Mouse (Mus musculus): Measurements from ENCODE around the gene Mrpl1. TPM values are rescaled to one million over a fixed set of nuclear protein-coding genes. Genes with fewer than 3 reads are reported as not detected.

Gene Mrpl1
- polyA plus RNA-seq, 1 experiment from 2014 or later: 23.0 TPM

DNA sequence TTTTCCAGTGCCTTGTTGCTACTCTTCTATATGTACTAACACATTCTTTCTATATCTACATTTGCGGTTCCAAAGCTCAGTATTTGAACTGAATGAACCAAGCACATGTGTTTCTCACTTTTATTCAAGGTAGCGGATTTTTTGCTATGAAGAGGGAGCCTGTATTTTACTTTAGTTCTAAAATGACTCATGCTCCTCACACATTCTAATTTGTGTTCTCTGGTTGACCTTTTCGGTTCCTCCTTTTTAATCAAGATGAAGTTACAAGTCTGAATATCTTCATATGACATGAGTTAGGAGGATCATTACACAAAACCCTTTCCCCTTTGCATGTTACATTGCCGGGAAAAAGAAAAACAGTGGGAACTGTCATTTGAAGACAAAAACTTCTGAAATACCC, 37.5 kb upstream of the Mrpl1 start:
- TF ChIP-seq CTCF (IDR thresholded peaks at IDR 0.05): no peak
- no peak for DNase-seq (ENCODE audit: low read depth, low spot score)
- in situ Hi-C loops (cut with MboI; ENCODE audit: low pct_unique_long_range_greater_than_20kb): no loop called here
- ATAC-seq: no peak
- CTCF ChIA-PET: no interaction called here
- POLR2A ChIA-PET: interaction anchor here (0.6 kb wide), 1 partner anchor 18 kb away, joined by 3 read pairs; no protein-coding TSS in a partner anchor
- peaks cover 4% of the 10 kb centered on the region for H3K27me3 ChIP-seq

DNA sequence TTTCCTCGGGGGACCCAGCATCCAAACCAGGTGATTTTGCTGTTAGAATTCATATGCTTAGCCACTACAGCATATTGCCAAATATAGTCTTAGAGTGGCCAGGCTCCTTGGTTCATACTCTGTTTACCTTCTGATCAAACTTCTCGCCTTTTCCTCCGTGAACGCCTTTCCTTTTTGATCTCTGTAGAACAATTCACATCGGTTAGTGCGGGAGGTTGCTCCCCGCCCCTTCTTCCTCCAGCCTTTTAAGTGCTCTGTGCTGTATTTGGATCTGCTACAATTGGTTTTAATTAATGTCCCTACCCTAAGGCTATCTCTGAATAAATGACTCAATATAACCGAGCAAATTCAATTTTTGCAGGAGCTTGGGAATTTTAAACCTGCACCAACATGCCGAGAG, 33.2 kb upstream of the Mrpl1 start:
- ATAC-seq (no peak), DNase-seq (ENCODE audit: low read depth, low spot score) (no peak)
- in situ Hi-C loops (cut with MboI; ENCODE audit: low pct_unique_long_range_greater_than_20kb): no loop called here
- ChIA-PET POLR2A (interaction anchor here (0.6 kb wide), 1 partner anchor 13 kb away, joined by 3 read pairs; no protein-coding TSS in a partner anchor), CTCF (interaction anchor here (1.3 to 2.1 kb wide), 2 partner anchors 9 to 10 kb away, joined by 3 to 9 read pairs; no protein-coding TSS in a partner anchor)
- no peak for TF ChIP-seq CTCF (IDR thresholded peaks at IDR 0.05)
- H3K27me3 ChIP-seq: peaks cover 4% of the 10 kb centered on the region

DNA sequence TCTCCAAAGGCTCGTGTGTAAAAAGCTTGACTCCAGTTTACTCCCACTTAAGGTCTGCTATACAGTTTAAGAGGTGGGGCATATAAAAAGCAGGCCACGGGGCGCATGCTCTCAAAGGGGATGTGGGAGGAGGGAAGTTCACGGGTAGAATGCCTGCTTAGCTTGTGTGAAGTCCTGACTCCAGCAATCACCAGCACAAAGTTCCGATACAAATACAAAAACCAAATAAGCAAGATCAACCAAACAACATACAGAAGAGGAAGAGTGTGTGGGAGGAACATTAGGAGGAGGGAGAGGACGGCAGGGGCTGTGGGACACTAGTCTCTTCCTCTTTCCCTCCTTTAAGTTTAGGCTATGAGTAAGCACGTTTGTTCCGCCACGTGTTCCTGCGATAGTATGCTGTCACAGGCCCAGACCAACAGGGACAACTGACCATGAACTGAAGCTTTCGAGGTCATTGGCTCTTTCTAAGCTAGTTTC, 32.4 kb upstream of the Mrpl1 start:
- ChIA-PET CTCF (no interaction called here), POLR2A (no interaction called here)
- no peak for TF ChIP-seq CTCF (IDR thresholded peaks at IDR 0.05)
- in situ Hi-C loops (cut with MboI; ENCODE audit: low pct_unique_long_range_greater_than_20kb): no loop called here
- H3K27me3 ChIP-seq: peaks cover 4% of the 10 kb centered on the region
- DNase-seq (ENCODE audit: low read depth, low spot score) (no peak), ATAC-seq (no peak)

DNA sequence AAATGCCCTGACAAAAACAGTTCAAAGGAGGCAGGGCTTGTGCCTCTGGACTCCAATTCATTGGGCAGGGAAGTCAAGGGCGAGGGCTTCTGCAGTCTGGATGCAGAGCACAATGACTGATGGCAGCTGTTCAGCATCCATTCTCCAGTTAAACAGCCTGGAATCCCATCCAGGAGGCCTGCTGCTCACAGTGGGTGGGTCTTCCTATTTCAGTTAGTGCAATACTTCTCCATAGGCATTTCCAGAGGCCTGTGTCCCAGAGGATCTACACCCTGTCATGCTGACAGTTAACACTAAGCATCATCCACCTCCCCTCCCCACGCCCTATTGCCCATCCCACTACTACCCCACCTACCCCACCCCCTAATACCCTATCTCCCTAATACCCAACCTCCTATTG, 26.1 kb upstream of the Mrpl1 start:
- POLR2A ChIA-PET: no interaction called here
- in situ Hi-C loops (cut with MboI; ENCODE audit: low pct_unique_long_range_greater_than_20kb): no loop called here
- DNase-seq (ENCODE audit: low read depth, low spot score) (no peak), ATAC-seq (no peak)
- TF ChIP-seq CTCF (IDR thresholded peaks at IDR 0.05): no peak
- CTCF ChIA-PET: interaction anchor here (1.0 kb wide), 1 partner anchor 14 kb away, joined by 3 read pairs; no protein-coding TSS in a partner anchor
- H3K27me3 ChIP-seq: peaks cover 15% of the 10 kb centered on the region

DNA sequence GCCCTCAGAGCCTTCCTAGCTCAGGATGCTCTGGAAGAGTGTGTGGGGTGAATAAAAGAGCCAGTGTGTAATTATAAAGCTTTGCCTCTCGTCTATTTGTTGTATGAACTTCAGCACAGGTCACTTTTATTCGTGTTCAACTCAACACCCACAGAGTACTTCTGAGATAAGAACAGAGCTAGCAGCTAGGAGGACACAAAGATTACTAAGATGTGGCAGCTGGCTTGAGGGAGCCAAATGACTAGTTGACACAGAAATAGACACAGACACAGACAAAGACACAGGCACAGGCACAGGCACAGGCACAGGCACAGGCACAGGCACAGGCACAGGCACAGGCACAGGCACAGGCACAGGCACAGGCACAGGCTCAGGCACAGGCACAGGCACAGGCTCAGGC, 25.3 kb upstream of the Mrpl1 start:
- TF ChIP-seq CTCF (IDR thresholded peaks at IDR 0.05): no peak
- ATAC-seq (no peak), DNase-seq (ENCODE audit: low read depth, low spot score) (no peak)
- ChIA-PET POLR2A (no interaction called here), CTCF (interaction anchor here (1.0 to 2.7 kb wide), 3 partner anchors 9 to 15 kb away, joined by 3 to 9 read pairs (median 3); no protein-coding TSS in a partner anchor)
- H3K27me3 ChIP-seq: peaks cover 18% of the 10 kb centered on the region
- in situ Hi-C loops (cut with MboI; ENCODE audit: low pct_unique_long_range_greater_than_20kb): no loop called here

DNA sequence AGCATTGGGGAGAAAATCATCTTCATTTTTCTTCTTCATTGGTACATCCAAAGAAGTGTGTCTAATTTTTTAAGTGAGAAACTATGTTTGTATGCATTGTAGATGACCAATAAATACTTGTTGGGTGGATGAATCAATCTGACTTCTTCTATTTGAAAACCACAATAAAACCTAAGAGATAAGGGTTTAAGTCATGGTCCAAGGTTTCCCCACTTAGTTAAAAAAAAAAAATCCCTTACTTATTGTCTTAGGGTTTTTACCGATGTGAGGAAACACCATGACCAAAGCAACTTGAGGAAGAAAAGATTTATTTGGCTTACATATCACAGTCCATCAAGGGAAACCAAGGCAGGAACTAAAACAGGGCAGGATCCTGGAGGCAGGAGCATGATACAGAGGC, 19.5 kb upstream of the Mrpl1 start:
- ATAC-seq (no peak), DNase-seq (ENCODE audit: low read depth, low spot score) (no peak)
- CTCF ChIA-PET: interaction anchor here (1.2 to 4.0 kb wide), 2 partner anchors 10 to 22 kb away, joined by 3 to 21 read pairs; no protein-coding TSS in a partner anchor
- TF ChIP-seq CTCF (IDR thresholded peaks at IDR 0.05): no peak
- in situ Hi-C loops (cut with MboI; ENCODE audit: low pct_unique_long_range_greater_than_20kb): no loop called here
- H3K27me3 ChIP-seq: peaks cover 22% of the 10 kb centered on the region
- POLR2A ChIA-PET: interaction anchor here (0.5 to 0.7 kb wide), 2 partner anchors 14 to 18 kb away, joined by 3 read pairs; no protein-coding TSS in a partner anchor

DNA sequence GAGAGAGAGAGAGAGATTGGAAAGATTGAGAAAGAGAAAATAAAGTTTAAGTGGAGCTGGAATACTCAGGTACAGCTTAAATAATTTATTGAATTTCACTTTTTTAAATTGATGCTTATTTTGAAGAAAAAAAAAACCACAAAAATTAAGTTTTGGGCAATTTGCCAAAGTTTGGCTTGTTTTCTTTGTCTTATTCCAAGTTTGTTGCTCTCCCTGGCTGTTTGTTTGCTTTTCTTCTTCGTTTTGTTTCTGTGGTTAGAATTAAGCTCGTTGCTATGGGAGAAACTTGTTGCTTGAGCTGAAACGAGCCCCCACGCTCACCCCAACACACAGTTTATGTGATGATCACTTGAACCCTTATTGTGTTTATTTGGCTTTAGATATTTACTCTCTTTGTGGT, 18.0 kb upstream of the Mrpl1 start:
- CTCF ChIA-PET: interaction anchor here (1.4 to 2.1 kb wide), 2 partner anchors 15 to 30 kb away, joined by 3 to 7 read pairs; no protein-coding TSS in a partner anchor
- POLR2A ChIA-PET: no interaction called here
- DNase-seq (ENCODE audit: low read depth, low spot score) (no peak), ATAC-seq (no peak)
- in situ Hi-C loops (cut with MboI; ENCODE audit: low pct_unique_long_range_greater_than_20kb): no loop called here
- no peak for TF ChIP-seq CTCF (IDR thresholded peaks at IDR 0.05)
- peaks cover 13% of the 10 kb centered on the region for H3K27me3 ChIP-seq

DNA sequence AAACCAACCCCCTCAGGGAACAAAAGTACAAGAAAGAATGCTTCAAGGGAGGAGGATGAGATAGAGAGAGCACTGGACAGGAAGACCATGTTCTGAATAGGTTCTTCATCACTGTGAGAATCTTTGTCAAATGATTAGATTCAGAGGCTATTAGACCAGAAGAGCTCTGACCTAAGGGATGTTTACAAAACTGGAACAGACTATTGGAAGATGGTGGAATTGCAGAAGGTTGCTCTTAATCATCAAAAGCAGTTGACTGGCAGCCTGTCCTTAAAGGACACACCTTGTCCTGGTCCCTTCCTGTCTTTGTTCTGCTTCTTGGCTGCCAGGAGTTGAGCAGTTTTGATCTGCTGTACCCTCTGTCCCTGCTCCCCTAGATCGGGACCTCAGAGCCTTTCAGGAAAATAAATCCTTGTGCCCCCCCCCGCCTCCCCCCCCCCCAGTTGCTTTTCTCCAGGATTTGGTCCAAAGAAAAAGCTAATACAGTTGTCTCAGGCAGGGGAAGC, 12.7 kb upstream of the Mrpl1 start:
- DNase-seq (ENCODE audit: low read depth, low spot score) (no peak), ATAC-seq (no peak)
- ChIA-PET CTCF (interaction anchor here (1.2 to 1.6 kb wide), 2 partner anchors 13 to 22 kb away, joined by 3 read pairs; no protein-coding TSS in a partner anchor), POLR2A (no interaction called here)
- no peak for TF ChIP-seq CTCF (IDR thresholded peaks at IDR 0.05)
- H3K27me3 ChIP-seq: no peaks in the 10 kb centered on the region
- in situ Hi-C loops (cut with MboI; ENCODE audit: low pct_unique_long_range_greater_than_20kb): no loop called here

DNA sequence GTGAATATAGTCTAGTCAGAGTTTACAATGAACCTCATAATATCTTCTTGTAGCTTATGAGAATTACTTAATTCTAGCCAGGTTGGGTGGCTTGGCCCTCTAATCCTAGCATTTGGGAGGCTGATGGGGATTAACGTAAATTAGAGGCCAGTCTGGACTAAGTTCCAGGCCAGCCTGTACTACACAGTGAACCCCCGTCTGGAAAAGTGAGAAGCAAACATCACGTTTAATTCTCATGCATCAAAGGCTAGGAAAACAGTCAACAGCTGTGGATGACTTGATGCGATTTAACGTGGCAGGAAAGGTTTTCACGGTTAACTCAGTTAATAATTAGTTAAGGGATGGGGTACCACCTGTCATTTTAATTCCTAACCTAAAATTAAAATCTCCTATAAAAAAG, 11.0 kb upstream of the Mrpl1 start:
- ChIA-PET POLR2A (no interaction called here), CTCF (interaction anchor here (1.1 to 5.9 kb wide), 3 partner anchors 9 to 15 kb away, joined by 3 to 21 read pairs (median 4); no protein-coding TSS in a partner anchor)
- no peaks in the 10 kb centered on the region for H3K27me3 ChIP-seq
- no peak for TF ChIP-seq CTCF (IDR thresholded peaks at IDR 0.05)
- in situ Hi-C loops (cut with MboI; ENCODE audit: low pct_unique_long_range_greater_than_20kb): no loop called here
- ATAC-seq (no peak), DNase-seq (ENCODE audit: low read depth, low spot score) (no peak)

DNA sequence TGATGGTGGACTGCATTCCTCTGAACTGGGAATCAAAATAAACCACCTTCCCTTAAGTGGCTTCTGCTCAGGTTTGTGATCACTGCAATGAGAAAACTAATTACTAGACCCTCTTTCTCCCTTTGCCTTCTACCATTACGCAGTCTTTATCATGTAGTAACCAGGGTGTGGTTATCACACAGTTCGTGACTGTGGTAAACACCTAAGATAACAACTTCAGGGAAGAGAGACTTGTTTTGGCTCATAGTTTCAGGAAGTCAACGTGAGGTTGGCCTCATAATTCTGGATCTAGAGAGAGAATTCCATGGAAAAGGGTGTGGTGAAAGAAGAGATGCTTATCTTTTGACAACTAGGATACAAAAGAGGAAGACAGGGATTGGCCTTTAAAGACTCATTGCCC, 9.0 kb upstream of the Mrpl1 start:
- ChIA-PET POLR2A (no interaction called here), CTCF (interaction anchor here (1.8 to 5.9 kb wide), 2 partner anchors 11 to 35 kb away, joined by 4 to 21 read pairs; no protein-coding TSS in a partner anchor)
- no peaks in the 10 kb centered on the region for H3K27me3 ChIP-seq
- ATAC-seq: no peak
- no peak for TF ChIP-seq CTCF (IDR thresholded peaks at IDR 0.05)
- DNase-seq (ENCODE audit: low read depth, low spot score): no peak
- in situ Hi-C loops (cut with MboI; ENCODE audit: low pct_unique_long_range_greater_than_20kb): no loop called here

DNA sequence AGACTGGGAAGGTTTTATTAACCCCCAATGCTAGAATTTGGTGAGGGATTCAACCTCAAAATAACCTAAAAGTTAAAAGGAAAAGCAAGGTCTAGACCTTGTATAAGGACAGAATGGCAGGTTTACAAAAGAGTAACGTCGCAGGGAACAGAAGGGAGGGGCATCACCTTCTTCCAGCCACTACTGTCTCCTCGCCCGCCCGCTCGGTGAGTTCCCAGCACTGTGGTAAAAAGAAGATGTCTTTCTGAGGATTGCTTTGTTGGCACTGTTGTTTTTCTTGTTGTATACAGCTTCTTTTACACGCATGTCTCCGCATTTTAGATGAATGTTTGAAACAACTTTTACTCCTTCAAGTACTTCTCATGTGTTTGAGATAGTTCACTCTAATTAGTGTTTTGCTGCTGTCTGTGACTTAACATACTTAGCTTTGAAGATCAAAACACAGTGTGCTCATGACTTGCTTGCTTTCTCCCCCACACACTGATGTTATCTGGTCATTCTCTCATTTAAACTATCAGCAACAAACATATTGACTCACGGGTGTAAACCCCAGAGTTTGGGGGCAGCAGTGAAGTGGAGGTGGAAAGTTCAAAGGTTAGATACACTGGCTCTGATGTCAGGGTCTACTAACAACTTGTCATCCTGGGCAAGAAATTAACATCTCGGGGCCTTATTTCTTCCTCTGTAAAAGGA, 7.7 kb upstream of the Mrpl1 start:
- POLR2A ChIA-PET: no interaction called here
- no peak for TF ChIP-seq CTCF (IDR thresholded peaks at IDR 0.05)
- in situ Hi-C loops (cut with MboI; ENCODE audit: low pct_unique_long_range_greater_than_20kb): no loop called here
- DNase-seq (ENCODE audit: low read depth, low spot score) (no peak), ATAC-seq (no peak)
- H3K27me3 ChIP-seq: no peaks in the 10 kb centered on the region
- CTCF ChIA-PET: interaction anchor here (5.9 kb wide), 1 partner anchor 13 kb away, joined by 21 read pairs; no protein-coding TSS in a partner anchor

Data from Patski (cell line).